Mouse (Mus musculus) thymus, postnatal 14 days (tissue): ENCODE results near the gene Defa35.
"Not testable (repeated sequence)": the region's sequence is repeated elsewhere in the genome, so short reads cannot be mapped to it uniquely, and the experiment has no call there.

Experiments
- DNase-seq: peaks from one replicate; pipeline ENCODE4 v3.0.0; 2021

Defa35 gene

GRCm38 (mm10) chr8:21064738-21065137 lies at the start of gene Defa35:
Gene Defa35 (plus strand): TSS chr8:21065038.
- not testable (repeated sequence) for DNase-seq

GRCm38 (mm10) chr8:21025245-21025644 lies 39.6 kb upstream of the Defa35 start, which contains the start of gene Defa21:
Gene Defa21 (plus strand): TSS chr8:21025545.
- not testable (repeated sequence) for DNase-seq

GRCm38 (mm10) chr8:21054747-21055146 lies 10.1 kb upstream of the Defa35 start, which contains the start of gene Defa23:
Gene Defa23 (plus strand): TSS chr8:21055047.
- DNase-seq = not testable (repeated sequence)

GRCm38 (mm10) chr8:21084142-21084541 lies 19.3 kb downstream of the Defa35 start, which contains the start of gene Defa25:
Gene Defa25 (plus strand): TSS chr8:21084442.
- not testable (repeated sequence) for DNase-seq

GRCm38 (mm10) chr8:21093106-21093505 lies 28.3 kb downstream of the Defa35 start:
- no peak for DNase-seq

- DNase-seq = not testable (repeated sequence)
Measured at GRCm38 (mm10) chr8:21095950-21096349, 31.1 kb downstream of the Defa35 start, which contains the start of gene Gm14851. Gene Gm14851 (minus strand): TSS chr8:21096050.
